Mouse (Mus musculus): ENCODE measurements around the gene Orm2. TPM values are rescaled to one million over a fixed set of nuclear protein-coding genes. Genes with fewer than 3 reads are reported as not detected.

Gene Orm2
- total and polyA plus RNA-seq, 3 experiments, result not detected

GRCm38 (mm10) chr4:63409908-63410582 lies 47.8 kb downstream of the Orm2 start:
- Histone ChIP-seq H3K9ac (ENCODE audit: low read depth, low read length) (peak overlapping the region; percentile 49), H3K27me3 (ENCODE audit: control insufficient read depth, insufficient read depth, low read length) (no peaks in the 10 kb centered on the region), H3K4me3 (peak overlapping the region; percentile 71), H3K27ac (peak overlapping the region; percentile 60), H3K4me1 (ENCODE audit: control insufficient read depth, insufficient read depth, low read length) (peaks cover 4% of the 10 kb centered on the region), H3K36me3 (ENCODE audit: control insufficient read depth, insufficient read depth, low read length) (no peaks in the 10 kb centered on the region), H3K79me2 (replicated peaks; ENCODE audit: control insufficient read depth, insufficient read depth, low read length) (no peaks in the 10 kb centered on the region)
- DNase-seq, result peak; percentile 83 to 88
- intact Hi-C loops (cut with DNase I), result loop anchor here (1.0 to 10.0 kb wide), 3 partner anchors 42 to 895 kb away; partner anchors contain the start of genes Alad and Tmem268
- under 1% methylated on average over 39 of the region's 39 CpGs for WGBS
- TF ChIP-seq POLR2A (IDR thresholded peaks at IDR 0.05; ENCODE audit: insufficient read depth, low read depth, low read length) (peak; percentile 57), EP300 (IDR thresholded peaks at IDR 0.05; ENCODE audit: insufficient read depth, low read depth, low read length) (no peak)

- H3K79me2 ChIP-seq (replicated peaks; ENCODE audit: control insufficient read depth, insufficient read depth, low read length), result no peaks in the 10 kb centered on the region
- H3K9ac ChIP-seq (ENCODE audit: low read depth, low read length), result peak overlapping the region; percentile 13
- TF ChIP-seq EP300 (IDR thresholded peaks at IDR 0.05; ENCODE audit: insufficient read depth, low read depth, low read length) (no peak), CTCF (IDR thresholded peaks at IDR 0.05) (no peak), POLR2A (IDR thresholded peaks at IDR 0.05; ENCODE audit: insufficient read depth, low read depth, low read length) (no peak)
- H3K4me3 ChIP-seq, result peak overlapping the region; percentile 71
- intact Hi-C loops (cut with DNase I), result loop anchor here (5.0 kb wide), 1 partner anchor 147 kb away; the partner anchor contains the start of gene Tmem268
- peaks cover 4% of the 10 kb centered on the region for H3K4me1 ChIP-seq (ENCODE audit: control insufficient read depth, insufficient read depth, low read length)
- peak; percentile 93 to 95 for DNase-seq
- no peaks in the 10 kb centered on the region for H3K27me3 ChIP-seq (ENCODE audit: control insufficient read depth, insufficient read depth, low read length)
- WGBS, result 3% methylated on average over 19 of the region's 19 CpGs
- H3K36me3 ChIP-seq (ENCODE audit: control insufficient read depth, insufficient read depth, low read length), result no peaks in the 10 kb centered on the region
- peak overlapping the region; percentile 60 for H3K27ac ChIP-seq
Observed at GRCm38 (mm10) chr4:63410583-63410934, 48.3 kb downstream of the Orm2 start.

DNA sequence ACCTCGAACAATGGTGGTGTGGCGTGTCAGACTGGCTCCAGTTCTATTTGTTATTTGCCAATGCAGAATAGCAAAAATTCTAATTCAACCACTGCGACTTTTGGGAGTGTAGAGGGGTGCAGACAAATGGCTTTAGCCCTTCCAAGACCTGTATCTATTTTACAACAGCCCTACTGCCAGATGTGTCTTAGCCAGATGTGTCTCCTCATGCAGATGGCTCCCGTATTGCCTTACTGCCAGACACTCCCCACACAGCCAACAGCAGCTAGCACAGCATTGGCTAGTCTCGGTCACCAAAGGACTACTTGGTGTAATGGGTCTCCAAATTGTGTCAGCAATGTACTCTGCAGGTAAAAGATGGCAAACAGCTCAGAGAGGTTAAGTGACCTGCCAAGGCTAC lies 49.0 kb downstream of the Orm2 start:
- intact Hi-C loops (cut with DNase I), result loop anchor here (5.0 kb wide), 1 partner anchor 146 kb away; the partner anchor contains the start of gene Tmem268
- WGBS, result 66% methylated on average over 5 of the region's 5 CpGs
- DNase-seq, result peak in 1 of 2 experiments; percentile 42

GRCm38 (mm10) chr4:63414951-63415350 lies 52.7 kb downstream of the Orm2 start:
- intact Hi-C loops (cut with DNase I), result loop anchor here (5.0 kb wide), 3 partner anchors 127 to 427 kb away; partner anchors contain the start of genes Atp6v1g1 and Tmem268
- no peak overlapping the region for H3K4me3 ChIP-seq
- peaks cover 2% of the 10 kb centered on the region; the same call in 1 of the 2 replicates for H3K4me1 ChIP-seq (ENCODE audit: control insufficient read depth, insufficient read depth, low read length)
- H3K27ac ChIP-seq, result no peak overlapping the region
- H3K9ac ChIP-seq (ENCODE audit: low read depth, low read length), result no peak overlapping the region
- no peak for TF ChIP-seq CTCF (IDR thresholded peaks at IDR 0.05)
- no peak for TF ChIP-seq POLR2A (IDR thresholded peaks at IDR 0.05; ENCODE audit: insufficient read depth, low read depth, low read length)
- TF ChIP-seq EP300 (IDR thresholded peaks at IDR 0.05; ENCODE audit: insufficient read depth, low read depth, low read length), result no peak
- WGBS, result 53% methylated on average over 5 of the region's 5 CpGs
- H3K27me3 ChIP-seq (ENCODE audit: control insufficient read depth, insufficient read depth, low read length), result no peaks in the 10 kb centered on the region
- H3K79me2 ChIP-seq (replicated peaks; ENCODE audit: control insufficient read depth, insufficient read depth, low read length), result no peaks in the 10 kb centered on the region
- H3K36me3 ChIP-seq (ENCODE audit: control insufficient read depth, insufficient read depth, low read length), result no peaks in the 10 kb centered on the region
- DNase-seq, result no peak

More for the DNA sequence above, 49.0 kb downstream of the Orm2 start:
- Histone ChIP-seq H3K36me3 (ENCODE audit: control insufficient read depth, insufficient read depth, low read length) (no peaks in the 10 kb centered on the region), H3K4me3 (no peak overlapping the region), H3K79me2 (replicated peaks; ENCODE audit: control insufficient read depth, insufficient read depth, low read length) (no peaks in the 10 kb centered on the region), H3K27me3 (ENCODE audit: control insufficient read depth, insufficient read depth, low read length) (no peaks in the 10 kb centered on the region), H3K9ac (ENCODE audit: low read depth, low read length) (no peak overlapping the region), H3K27ac (no peak overlapping the region), H3K4me1 (ENCODE audit: control insufficient read depth, insufficient read depth, low read length) (peaks cover 4% of the 10 kb centered on the region)
- TF ChIP-seq CTCF (IDR thresholded peaks at IDR 0.05) (no peak), EP300 (IDR thresholded peaks at IDR 0.05; ENCODE audit: insufficient read depth, low read depth, low read length) (no peak), POLR2A (IDR thresholded peaks at IDR 0.05; ENCODE audit: insufficient read depth, low read depth, low read length) (no peak)

Other genes starting within 250 kb of the Orm2 start
- not detected for gene Ambp, start 207.7 kb upstream of the Orm2 start, total RNA-seq (2021)
- 0.91 TPM in 1 of 2 replicates, not detected in the other for gene Ambp, start 207.7 kb upstream of the Orm2 start, polyA plus RNA-seq (2012; rRNA removed)
- gene Kif12, start 190.3 kb upstream of the Orm2 start, total RNA-seq (2021), result not detected
- not detected in 2 replicates for gene Kif12, start 190.3 kb upstream of the Orm2 start, polyA plus RNA-seq (2012; rRNA removed)
- 1 to 10 TPM in 1 of 2 experiments, under 1 TPM in 1; 0.86 to 1.8 TPM for gene Col27a1, start 148.4 kb upstream of the Orm2 start, total RNA-seq (2021)
- gene Col27a1, start 148.4 kb upstream of the Orm2 start, polyA plus RNA-seq (2012; rRNA removed), result 3.1 and 3.8 TPM in 2 replicates
- under 1 TPM; 0.41 to 0.65 TPM for gene Orm1, start 17.9 kb upstream of the Orm2 start, total RNA-seq (2021)
- 3.0 and 4.2 TPM in 2 replicates for gene Orm1, start 17.9 kb upstream of the Orm2 start, polyA plus RNA-seq (2012; rRNA removed)
- gene Orm3, start 6.3 kb upstream of the Orm2 start, total RNA-seq (2021), result 1 to 10 TPM; 2.7 to 3.6 TPM
- 0.41 TPM in 1 of 2 replicates, not detected in the other for gene Orm3, start 6.3 kb upstream of the Orm2 start, polyA plus RNA-seq (2012; rRNA removed)
- gene Akna, start 40.9 kb downstream of the Orm2 start, total RNA-seq (2021), result 1 to 10 TPM; 3.5 to 3.9 TPM
- 3.4 and 4.8 TPM in 2 replicates for gene Akna, start 40.9 kb downstream of the Orm2 start, polyA plus RNA-seq (2012; rRNA removed)
- 10 to 100 TPM; 29.9 to 31.4 TPM for gene Whrn, start 133.5 kb downstream of the Orm2 start, total RNA-seq (2021)
- 33.9 and 44.7 TPM in 2 replicates for gene Whrn, start 133.5 kb downstream of the Orm2 start, polyA plus RNA-seq (2012; rRNA removed)
- gene Atp6v1g1, start 182.3 kb downstream of the Orm2 start, total RNA-seq (2021), result 100 to 1,000 TPM; 138 to 164 TPM
- 53.6 and 80.9 TPM in 2 replicates for gene Atp6v1g1, start 182.3 kb downstream of the Orm2 start, polyA plus RNA-seq (2012; rRNA removed)
- 10 to 100 TPM; 10.9 to 11.0 TPM for gene Tmem268, start 196.3 kb downstream of the Orm2 start, total RNA-seq (2021)
- 8.3 and 13.0 TPM in 2 replicates for gene Tmem268, start 196.3 kb downstream of the Orm2 start, polyA plus RNA-seq (2012; rRNA removed)
- gene Gm11213, start 242.8 kb downstream of the Orm2 start, total RNA-seq (2021), result not detected
- gene Gm11213, start 242.8 kb downstream of the Orm2 start, polyA plus RNA-seq (2012; rRNA removed), result not detected in 2 replicates

All from heart, adult 2 months (tissue).